Mouse (Mus musculus) heart, adult 9 months (tissue): ENCODE results near the gene Rnf141.

Source experiments
- DNase-seq, 2 experiments: peaks; one replicate each; pipeline ENCODE4 v3.0.0; 2022; ENCODE audit warnings: low spot score in 2 of 2

Gene Rnf141

DNA sequence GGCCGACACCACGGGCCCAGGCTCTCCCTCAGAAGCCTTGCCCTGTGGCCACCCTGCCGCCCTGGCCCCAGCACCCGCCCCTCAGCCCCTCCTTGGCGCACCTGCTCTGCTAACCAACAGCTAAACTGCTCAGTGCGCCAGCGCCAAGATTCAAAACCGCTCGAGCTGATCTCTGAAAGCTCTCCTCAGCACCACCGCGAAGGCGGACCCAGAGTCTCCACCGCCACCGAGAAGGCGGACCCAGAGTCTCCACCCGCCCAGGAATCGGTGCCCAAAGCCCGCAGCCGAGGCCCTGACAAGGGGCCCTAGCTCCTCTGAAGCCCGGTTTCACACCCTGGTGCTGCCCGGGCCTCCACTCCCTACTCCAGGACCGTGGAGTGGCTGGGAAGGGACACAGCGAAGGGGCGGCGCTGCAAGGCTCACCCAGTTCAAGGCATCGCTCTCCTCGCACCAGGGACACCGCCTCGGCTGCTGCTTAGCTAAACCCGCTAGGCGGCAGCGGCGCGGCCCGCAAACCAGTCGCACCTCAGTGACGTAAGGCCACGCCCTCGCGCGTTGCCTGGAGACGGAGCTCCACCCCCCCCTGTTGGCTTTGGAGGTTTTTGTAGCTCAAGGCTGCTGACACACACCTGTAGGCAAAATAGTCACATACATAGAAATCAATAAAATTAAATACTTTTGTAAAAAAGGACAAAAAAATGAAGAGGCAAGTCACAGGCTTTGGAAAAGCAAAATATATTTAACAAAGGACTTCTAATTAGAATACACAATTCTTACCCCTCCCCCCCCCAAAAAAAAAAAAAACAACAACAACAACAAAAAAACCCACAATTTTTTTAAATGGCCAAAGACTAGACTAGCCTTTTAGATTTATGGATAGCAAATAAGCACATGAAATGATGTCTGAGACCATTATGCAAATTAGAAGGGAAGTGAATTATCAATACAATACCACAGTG lies at the start of gene Rnf141:
Rnf141 (minus strand) TSS at position 542 of the 959 bp plus-strand sequence.
- DNase-seq = peak; percentile 89 to 91

DNA sequence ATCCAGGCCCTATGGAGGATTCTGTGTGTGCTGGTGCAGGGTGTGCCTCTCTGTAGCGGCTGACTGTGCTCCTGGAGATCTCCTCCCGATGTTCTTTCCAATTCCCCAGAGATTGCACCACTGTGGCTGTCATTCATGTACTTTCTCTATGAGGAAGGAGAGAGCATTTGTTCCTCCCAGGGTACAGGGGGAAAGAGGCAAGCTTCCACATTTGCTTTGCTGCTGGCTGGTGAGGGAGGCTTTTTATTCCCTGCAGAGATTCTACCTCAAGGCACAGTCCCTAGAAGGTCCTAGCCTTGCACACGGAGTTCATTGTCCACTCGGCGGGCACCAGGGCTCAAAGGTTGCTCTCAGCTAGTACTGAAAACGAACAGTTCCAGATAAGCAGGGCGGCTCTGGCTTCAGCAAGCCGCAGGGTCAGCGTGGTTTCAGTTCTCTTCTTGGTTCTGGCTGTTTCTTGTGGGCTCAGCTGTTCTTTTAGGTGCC lies 47.3 kb upstream of the Rnf141 start:
- DNase-seq = peak; percentile 77

GRCm38 (mm10) chr7:110881746-110882333 lies 37.6 kb upstream of the Rnf141 start:
- peak in 1 of 2 experiments; percentile 26 for DNase-seq

DNA sequence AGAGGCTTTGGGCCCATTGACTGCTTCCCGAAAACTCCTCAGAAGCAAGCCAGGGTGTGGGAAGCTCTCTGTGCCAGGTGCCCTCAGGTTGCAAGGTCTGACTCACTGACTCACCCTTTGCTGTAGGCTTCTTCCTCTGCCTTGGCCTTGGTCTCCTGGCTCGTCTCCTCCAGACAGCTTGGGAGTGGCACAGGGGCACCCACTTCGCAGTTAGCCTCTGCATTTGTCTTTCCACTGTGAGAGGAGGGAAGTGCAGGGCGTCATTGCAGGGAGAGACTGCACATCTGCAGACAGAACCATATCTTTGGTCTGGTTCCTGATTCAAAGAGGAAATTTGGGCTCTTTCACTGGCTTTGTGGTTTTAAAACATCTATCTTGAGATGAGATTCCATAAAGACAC lies 33.8 kb upstream of the Rnf141 start:
- DNase-seq = no peak

DNA sequence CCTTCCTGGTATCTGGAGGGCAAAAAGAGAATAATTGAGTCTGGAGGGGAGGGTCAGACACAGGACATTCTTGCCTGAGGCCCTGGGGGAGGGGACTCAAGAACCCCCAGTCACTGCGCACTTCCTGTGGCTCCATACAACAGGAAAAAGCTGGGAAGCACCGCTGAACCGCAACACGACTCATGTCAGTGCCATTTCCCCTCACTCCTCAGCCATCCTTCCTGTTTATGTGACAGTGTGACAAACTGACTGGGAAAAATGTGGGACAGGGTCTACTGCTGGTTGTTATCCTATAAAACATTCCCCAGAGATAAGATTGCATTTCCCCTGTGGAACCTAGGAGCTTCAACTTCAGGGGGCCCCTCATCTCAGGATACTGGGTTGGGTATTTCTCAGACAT lies 32.7 kb upstream of the Rnf141 start:
- peak; percentile 22 to 31 for DNase-seq

DNA sequence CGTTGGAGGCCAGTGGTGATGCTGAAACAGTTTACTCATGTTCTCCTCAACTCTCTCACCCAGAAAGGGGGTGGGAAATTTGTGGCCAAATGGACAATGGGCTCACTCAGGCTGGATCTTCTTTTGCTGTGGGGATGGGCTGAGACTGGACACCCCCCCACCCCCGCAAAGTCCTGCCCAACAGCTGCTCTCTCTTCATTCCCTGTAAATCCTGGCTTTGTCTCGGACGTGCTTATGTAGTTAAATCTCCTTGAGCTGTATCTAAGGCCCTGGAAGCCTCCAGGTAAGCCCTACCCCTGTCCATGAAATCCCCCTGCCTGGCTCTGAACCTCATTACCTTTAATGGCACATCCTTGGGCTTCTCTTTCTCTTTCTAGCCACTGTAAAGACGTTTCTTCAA lies 24.6 kb upstream of the Rnf141 start:
- DNase-seq = no peak

DNA sequence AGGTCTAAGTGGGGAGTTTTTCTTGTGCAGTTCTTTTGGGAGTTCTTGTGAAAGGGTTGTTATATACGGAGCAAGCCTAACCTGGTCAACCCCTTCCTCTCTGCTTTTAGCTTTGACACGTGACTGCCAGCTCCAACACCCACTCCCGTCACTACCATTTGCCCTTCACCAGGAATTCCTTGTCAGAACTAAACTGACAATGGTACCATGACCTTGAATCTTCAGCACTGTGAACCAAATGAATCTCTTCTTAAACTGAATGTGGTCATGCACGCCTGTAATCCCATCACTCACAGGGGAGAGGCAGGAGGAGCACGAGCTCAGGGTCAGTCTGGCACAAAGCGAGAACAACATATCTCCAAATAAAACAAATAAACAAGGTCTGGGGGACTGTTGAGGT lies 22.9 kb upstream of the Rnf141 start:
- no peak for DNase-seq

DNA sequence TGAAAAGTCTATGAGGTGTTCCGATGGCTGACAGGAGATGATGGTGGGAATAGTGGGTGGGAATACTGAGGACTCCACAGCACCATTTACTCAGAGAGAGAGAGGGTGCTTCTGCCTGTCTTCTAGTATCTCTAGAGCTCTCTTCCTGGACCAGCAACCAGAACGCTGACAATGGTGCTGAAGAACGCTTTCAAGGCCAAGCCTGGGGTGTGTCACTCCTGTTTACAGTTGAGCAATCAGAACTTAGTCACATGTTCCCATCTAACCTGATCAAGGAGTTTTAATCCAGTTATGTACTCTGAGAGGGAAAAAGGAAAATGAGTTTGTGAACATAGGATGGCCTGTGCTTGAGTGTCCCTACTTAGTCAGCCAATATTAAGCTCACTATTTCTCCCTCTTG lies 21.8 kb upstream of the Rnf141 start:
- DNase-seq = no peak

- DNase-seq = no peak
Measured at GRCm38 (mm10) chr7:110865570-110865969, 21.3 kb upstream of the Rnf141 start.

DNA sequence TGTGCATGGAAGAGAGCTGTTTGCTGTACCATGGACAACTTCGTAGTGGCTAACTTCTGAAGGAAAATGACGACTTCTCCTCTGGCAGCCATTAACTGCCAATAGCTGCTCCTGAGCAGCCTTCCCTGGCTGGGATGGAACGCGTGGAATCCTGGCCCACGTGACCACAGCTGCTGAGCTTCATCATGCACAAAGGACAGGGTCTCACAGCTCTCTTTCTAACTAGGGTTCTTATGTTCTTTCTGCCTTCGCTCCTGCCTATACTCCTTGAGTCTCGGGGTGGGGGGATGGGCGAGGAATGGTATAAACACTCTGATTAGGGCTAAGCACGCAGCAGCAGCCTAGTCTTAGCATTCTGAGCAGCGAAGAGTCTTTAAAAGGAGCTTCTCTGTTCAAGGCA lies 20.8 kb upstream of the Rnf141 start:
- DNase-seq = no peak

DNA sequence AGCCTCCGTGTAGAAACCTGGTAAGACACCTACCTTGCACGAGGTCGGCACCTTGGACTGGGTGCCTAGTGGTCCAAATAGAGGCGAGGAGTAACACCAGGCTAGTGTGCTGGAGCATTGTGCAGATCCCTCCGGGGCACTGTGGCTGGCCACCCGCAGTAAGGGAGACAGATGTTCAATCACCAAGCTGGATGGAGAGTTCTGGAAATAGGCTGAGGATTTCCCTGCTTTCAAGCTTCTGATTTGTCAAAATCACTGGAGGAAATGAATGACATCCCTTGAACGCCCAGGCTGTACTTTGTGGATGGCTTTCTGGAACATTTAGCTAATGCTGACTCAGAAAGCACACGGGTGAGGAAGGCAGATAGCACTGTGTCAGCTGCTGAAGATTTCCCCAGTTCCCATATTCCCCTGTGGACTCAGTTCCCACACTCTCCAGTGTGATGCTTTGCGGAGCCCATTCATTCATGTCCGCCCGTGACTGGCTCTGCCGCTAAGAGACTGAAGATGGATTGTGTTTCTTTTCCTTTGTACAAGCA lies 18.6 kb upstream of the Rnf141 start, which contains the start of gene Lyve1:
Lyve1 (minus strand) TSS at position 489 of the 539 bp plus-strand sequence.
- peak; percentile 38 to 60 for DNase-seq

DNA sequence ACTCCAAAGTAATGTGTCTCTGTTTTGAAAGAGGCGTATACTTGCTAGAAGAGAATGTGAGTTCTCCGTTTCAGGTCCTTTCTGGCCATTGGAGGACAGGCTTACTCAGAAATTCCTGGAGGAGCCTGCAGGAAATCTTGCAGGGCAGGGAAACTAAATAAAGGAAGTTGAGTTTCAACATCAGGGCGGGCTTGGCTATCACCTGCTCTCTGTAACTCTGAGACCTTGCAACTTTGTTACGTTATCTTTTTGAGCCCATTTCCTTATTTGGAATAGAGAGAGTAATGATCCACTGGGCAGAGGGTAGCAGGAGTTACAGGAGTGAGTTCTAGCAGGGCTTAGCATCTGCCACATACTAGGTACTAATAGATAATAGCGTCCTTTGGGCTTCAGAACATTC lies 15.9 kb upstream of the Rnf141 start:
- peak; percentile 30 to 41 for DNase-seq

- no peak for DNase-seq
Measured at GRCm38 (mm10) chr7:110855604-110856003, 11.3 kb upstream of the Rnf141 start.

DNA sequence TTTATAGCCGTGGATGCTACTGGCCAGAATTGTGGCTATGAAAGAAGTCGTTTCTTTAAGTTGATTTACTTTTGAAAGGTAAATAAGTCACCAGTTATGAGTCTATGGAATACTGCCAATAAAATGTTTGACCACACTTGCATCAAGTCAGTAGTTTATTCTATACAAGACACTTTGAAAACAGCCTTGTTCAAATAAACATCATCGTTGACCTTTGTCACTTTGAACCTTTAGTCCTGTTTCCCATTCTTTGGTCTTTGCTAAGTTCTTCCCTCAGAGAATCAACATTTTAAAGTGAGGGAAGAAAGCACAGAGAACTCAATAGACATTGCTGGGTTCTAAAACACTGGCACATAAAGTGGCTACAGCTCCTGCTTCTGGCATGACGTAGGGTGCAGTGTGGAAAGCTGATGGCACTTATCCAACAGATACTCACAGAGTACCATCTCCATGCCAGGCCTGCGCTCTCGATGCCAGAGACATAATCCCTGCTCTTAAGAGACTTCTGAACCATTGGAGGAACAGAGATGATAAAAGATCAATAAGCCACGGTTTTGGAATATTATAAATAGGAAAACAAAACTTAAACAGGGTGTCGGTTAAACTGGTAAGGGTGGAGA lies 10.8 kb upstream of the Rnf141 start:
- DNase-seq = no peak

GRCm38 (mm10) chr7:110854519-110854918 lies 10.3 kb upstream of the Rnf141 start:
- no peak for DNase-seq

- DNase-seq = no peak
Measured at GRCm38 (mm10) chr7:110853611-110854010, 9.4 kb upstream of the Rnf141 start.

DNA sequence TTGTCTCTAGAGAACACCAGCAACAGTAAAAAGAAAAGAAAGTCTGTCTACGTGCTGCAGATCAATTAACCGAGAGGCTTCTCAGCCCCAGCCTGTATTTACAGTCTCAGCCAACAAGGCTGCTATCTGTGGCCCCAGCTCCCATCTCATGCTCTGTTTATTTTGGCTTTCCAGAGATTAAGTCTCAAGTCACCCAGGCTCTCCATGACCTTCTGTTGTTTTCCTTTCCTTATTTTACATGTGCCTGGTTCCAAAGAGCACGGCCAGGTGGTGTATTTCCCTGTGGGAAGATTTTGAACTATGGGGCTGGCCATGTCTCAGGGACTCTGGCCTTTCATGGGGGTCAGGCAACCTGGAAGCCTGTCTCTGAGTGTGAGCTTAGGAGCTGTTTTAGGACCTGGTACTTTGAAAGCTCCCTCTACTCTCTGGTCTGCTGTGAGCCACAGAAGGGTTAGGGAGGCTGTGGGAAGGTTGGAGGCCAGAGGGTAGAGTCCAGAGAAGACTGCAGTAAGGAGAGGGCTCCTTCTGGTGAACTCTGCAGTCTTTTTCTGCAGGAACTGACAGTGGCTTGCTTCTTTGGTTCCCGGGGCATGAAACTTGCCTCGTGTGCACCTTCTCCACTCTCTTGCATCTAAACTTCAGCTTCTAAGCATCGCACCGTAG lies 7.4 kb upstream of the Rnf141 start:
- DNase-seq = no peak

DNA sequence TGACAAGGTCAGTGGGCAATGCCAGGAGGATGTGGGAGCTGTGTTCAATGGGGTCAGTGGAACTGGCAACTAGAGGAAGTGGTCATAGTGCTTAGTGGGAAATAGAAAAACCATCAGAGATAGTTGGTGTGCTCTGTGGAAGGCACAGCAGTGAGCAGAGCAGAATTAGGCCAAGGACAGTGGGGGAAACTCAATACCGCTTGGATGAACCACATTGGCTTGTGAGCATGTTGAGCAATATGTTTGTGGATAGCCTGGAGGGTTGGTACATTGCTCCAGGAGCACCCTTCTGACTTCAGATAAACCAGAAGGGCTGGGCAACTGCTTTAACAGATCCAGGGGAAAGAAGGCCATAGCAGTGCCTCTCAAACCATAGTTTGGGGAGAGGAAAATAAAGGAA lies 4.1 kb upstream of the Rnf141 start:
- DNase-seq = no peak

- DNase-seq = no peak
Measured at GRCm38 (mm10) chr7:110847321-110847720, 3.1 kb upstream of the Rnf141 start.

DNA sequence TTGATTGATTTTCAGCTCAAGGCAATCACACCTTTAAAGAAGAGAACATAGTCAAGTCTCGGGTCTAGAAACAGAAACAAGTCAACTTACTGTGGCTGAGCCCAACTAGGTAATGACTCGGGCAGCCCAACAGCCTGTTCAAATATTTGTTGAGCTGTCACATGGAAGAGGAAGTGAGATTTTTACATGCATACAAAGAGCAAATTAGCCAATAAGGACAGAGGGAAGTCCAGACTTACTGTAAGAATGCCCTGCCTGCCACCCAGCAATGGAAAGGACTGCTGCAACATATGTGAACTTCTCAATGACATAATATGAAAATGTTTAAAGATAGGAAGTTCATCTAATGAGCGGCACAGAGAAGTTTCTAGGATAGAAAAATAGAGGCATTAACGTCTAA lies 3.9 kb downstream of the Rnf141 start:
- peak in 1 of 2 experiments; percentile 40 for DNase-seq

DNA sequence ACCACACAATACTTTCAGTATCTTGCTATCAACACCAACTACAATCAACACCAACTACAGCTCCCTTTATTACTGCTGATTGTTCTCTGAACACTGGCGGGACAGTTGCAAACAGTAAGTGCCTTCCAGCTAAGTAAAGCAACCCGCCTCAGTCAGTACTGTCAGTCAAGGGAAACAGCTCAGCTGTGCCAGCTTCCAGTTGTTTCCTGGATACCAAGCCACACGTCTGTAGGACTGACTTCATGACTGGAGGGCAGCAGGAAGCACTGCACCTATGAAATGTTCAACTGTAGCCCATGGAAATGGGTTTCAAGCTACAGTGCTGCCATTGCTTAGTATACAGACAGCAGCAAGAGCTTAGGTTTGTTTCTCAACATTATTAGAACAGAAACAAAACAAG lies 9.7 kb downstream of the Rnf141 start:
- DNase-seq = no peak

- DNase-seq = no peak
Measured at GRCm38 (mm10) chr7:110834018-110834417, 10.2 kb downstream of the Rnf141 start.
